Mouse (Mus musculus): ENCODE results near the gene Morc4.

- TF ChIP-seq POLR2A (IDR thresholded peaks at IDR 0.05; ENCODE audit: low read depth, low read length) (no peak), CTCF (IDR thresholded peaks at IDR 0.05; ENCODE audit: borderline replicate concordance, insufficient read depth, low read length) (no peak)
Observed at GRCm38 (mm10) chrX:139825402-139825801, 46.1 kb downstream of the Morc4 start.
